Comparison of ENCODE assay signal across 8 mouse cellular contexts in the genomic region with DNA sequence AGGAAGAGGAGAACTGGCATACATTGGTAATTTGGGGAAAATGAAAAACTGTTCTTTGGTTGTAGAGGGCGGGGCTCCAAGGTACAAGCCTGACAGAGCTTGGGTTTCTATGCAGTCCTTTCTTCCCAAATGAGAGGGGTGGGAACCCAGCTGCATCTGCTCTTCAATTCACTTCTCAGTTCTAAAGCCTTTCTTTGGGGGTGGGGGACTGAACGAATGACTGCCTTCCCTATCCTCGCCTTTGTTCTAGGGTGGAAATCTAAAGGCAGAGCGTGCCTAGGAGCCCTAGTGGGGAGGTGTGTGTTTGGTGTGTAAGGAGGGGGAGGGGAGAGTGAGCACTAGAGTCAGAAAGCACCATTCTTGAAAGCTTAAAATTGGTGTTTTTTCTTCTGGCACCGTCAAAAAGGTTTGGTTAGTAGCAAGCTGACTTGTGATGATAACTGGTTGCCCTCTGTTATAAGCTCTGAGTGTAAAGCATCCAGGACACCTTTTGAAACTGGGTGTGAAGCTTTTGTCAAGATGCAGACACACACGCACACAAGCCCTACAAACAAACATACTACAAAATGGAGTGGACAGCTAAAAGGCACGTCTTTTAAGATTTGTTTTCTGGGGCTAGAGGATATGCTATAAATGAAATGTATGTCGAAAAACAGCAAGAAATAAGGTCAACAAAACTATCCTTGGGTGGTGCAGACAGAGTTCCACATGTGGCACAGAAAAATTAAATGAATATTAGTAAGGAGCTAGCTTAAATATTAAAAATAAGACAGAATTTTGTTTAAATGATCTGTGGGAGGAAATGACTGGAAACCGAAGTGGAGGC. TPM values are rescaled to one million over a fixed set of nuclear protein-coding genes. Genes with fewer than 3 reads are reported as not detected.
DNase-seq lines count a peak whose midpoint lies in the region; ATAC-seq lines count a peak whose summit lies in the region.

No protein-coding gene starts in this region.

- H3K4me3 ChIP-seq in heart, embryonic 11.5 days (ENCODE audit: low read depth, low read length) = no peak overlapping the region
- peak overlapping the region; percentile 54 for H3K4me3 ChIP-seq in hindbrain, embryonic 11.5 days (ENCODE audit: low read depth, low read length)
- H3K4me3 ChIP-seq in midbrain, embryonic 12.5 days = peak overlapping the region; percentile 84

- H3K9me3 ChIP-seq in heart, embryonic 11.5 days (replicated peaks; ENCODE audit: control insufficient read depth, low read length) = no peaks in the 10 kb centered on the region
- no peaks in the 10 kb centered on the region for H3K9me3 ChIP-seq in hindbrain, embryonic 11.5 days (ENCODE audit: control insufficient read depth, low read length)
- no peaks in the 10 kb centered on the region for H3K9me3 ChIP-seq in midbrain, embryonic 12.5 days

- ATAC-seq in heart, embryonic 11.5 days (replicated peaks; ENCODE audit: insufficient number of reproducible peaks, low FRiP score, low TSS enrichment) = no peak
- ATAC-seq in hindbrain, embryonic 11.5 days (ENCODE audit: low FRiP score) = peak; percentile 65
- peak; percentile 36; the same call in 1 of the 2 replicates for ATAC-seq in midbrain, embryonic 12.5 days (ENCODE audit: low FRiP score, low read depth)
- ATAC-seq in erythroid progenitor cell, adult 5-6 weeks (replicated peaks; ENCODE audit: low FRiP score, poor library complexity, severe bottlenecking) = no peak

- DNase-seq in heart, adult 9 months (ENCODE audit: low spot score in 2 of 2) = no peak
- peak; percentile 68 for DNase-seq in brain, embryonic 18.5 days (ENCODE audit: low read depth, low spot score)
- DNase-seq in hindbrain, embryonic 11.5 days (ENCODE audit: low spot score) = peak; percentile 66
- no peak for DNase-seq in spleen, postnatal 36 days (ENCODE audit: low spot score in 2 of 2)
- DNase-seq in adrenal gland, adult 18-20 months (ENCODE audit: low spot score in 2 of 2) = no peak

- H3K27ac ChIP-seq in heart, embryonic 11.5 days (ENCODE audit: low read depth, low read length) = no peak overlapping the region
- peak overlapping the region; percentile 73 for H3K27ac ChIP-seq in hindbrain, embryonic 11.5 days (ENCODE audit: low read depth, low read length)
- H3K27ac ChIP-seq in midbrain, embryonic 12.5 days (replicated peaks) = peak overlapping the region; percentile 88

- H3K27me3 ChIP-seq in heart, embryonic 11.5 days (ENCODE audit: control insufficient read depth, insufficient read depth, low read length) = no peaks in the 10 kb centered on the region
- H3K27me3 ChIP-seq in hindbrain, embryonic 11.5 days (ENCODE audit: control insufficient read depth, insufficient read depth, low read length) = no peaks in the 10 kb centered on the region
- no peaks in the 10 kb centered on the region for H3K27me3 ChIP-seq in midbrain, embryonic 12.5 days

- H3K4me1 ChIP-seq in heart, embryonic 11.5 days (ENCODE audit: control insufficient read depth, insufficient read depth, low read length) = no peaks in the 10 kb centered on the region
- H3K4me1 ChIP-seq in hindbrain, embryonic 11.5 days (replicated peaks; ENCODE audit: control insufficient read depth, insufficient read depth, low read length) = no peaks in the 10 kb centered on the region
- peaks cover 20% of the 10 kb centered on the region for H3K4me1 ChIP-seq in midbrain, embryonic 12.5 days

- WGBS in heart, embryonic 11.5 days (ENCODE audit: insufficient replicate concordance) = 37% methylated on average over 9 of the region's 9 CpGs
- WGBS in hindbrain, embryonic 11.5 days = 23% methylated on average over 9 of the region's 9 CpGs
- 16% methylated on average over 9 of the region's 9 CpGs for WGBS in midbrain, embryonic 12.5 days

- peak overlapping the region; percentile 82 for H3K4me2 ChIP-seq in heart, embryonic 11.5 days
- peak overlapping the region; percentile 52 for H3K4me2 ChIP-seq in hindbrain, embryonic 11.5 days (replicated peaks; ENCODE audit: low read depth, low read length)
- H3K4me2 ChIP-seq in midbrain, embryonic 12.5 days (replicated peaks) = peak overlapping the region; percentile 69

- no peaks in the 10 kb centered on the region for H3K36me3 ChIP-seq in heart, embryonic 11.5 days (ENCODE audit: control insufficient read depth, insufficient read depth, low read length)
- no peaks in the 10 kb centered on the region for H3K36me3 ChIP-seq in hindbrain, embryonic 11.5 days (ENCODE audit: control insufficient read depth, insufficient read depth, low read length)
- no peaks in the 10 kb centered on the region for H3K36me3 ChIP-seq in midbrain, embryonic 12.5 days

- H3K9ac ChIP-seq in heart, embryonic 11.5 days (ENCODE audit: low read depth, low read length) = no peak overlapping the region
- peak overlapping the region; percentile 60 for H3K9ac ChIP-seq in hindbrain, embryonic 11.5 days (ENCODE audit: low read depth, low read length)
- H3K9ac ChIP-seq in midbrain, embryonic 12.5 days (replicated peaks) = peak overlapping the region; percentile 81

RNA-seq across cellular contexts. Expression of a gene that starts 1.2 kb away (rescaled TPM):
- polyA plus RNA-seq in heart, embryonic 11.5 days (2014; fragmentation: Nextera tagmentation; extraction: Ambion mirVana) = 3.6 and 4.6 TPM in 2 replicates
- polyA plus RNA-seq in hindbrain, embryonic 11.5 days (2014; fragmentation: Nextera tagmentation; extraction: Ambion mirVana) = 198 and 228 TPM in 2 replicates
- 357 and 388 TPM in 2 replicates for polyA plus RNA-seq in midbrain, embryonic 12.5 days (2016; fragmentation: Nextera tagmentation; extraction: Ambion mirVana)
- not detected in 2 replicates for total RNA-seq in erythroid progenitor cell, adult 5-6 weeks (2015; ENCODE audit: low replicate concordance)
- total RNA-seq in erythroid progenitor cell, adult 5-6 weeks (2017; ENCODE audit: low replicate concordance) = 1.2 TPM in 1 of 2 replicates, not detected in the other
- 10 to 100 TPM; 17.0 to 26.1 TPM for total RNA-seq in adrenal gland, adult 18-20 months (2021)

Comparison
In these comparisons a context has a peak if more than half of its experiments do, and no peak if none do; other contexts are left out.
1. ATAC-seq: peak in hindbrain, embryonic 11.5 days (single experiment) and midbrain, embryonic 12.5 days (single experiment); none in heart, embryonic 11.5 days (single experiment) and erythroid progenitor cell, adult 5-6 weeks (single experiment).
2. DNase-seq: peak in brain, embryonic 18.5 days (single experiment) and hindbrain, embryonic 11.5 days (single experiment); none in heart, adult 9 months (0 of 2), spleen, postnatal 36 days (0 of 2) and adrenal gland, adult 18-20 months (0 of 2).
3. RNA of a gene that starts 1.2 kb away (polyA plus RNA-seq): 357 to 388 TPM in midbrain, embryonic 12.5 days and 198 to 228 TPM in hindbrain, embryonic 11.5 days; 3.6 to 4.6 TPM in heart, embryonic 11.5 days; every median in the first group is over 10 times any median in the second.
4. Peak in every context shown above with its lines, with median percentiles within 50 percentile points of each other: H3K4me2 ChIP-seq.